Mouse (Mus musculus): Measurements from ENCODE around the gene Camk2g. TPM values are rescaled to one million over a fixed set of nuclear protein-coding genes. Genes with fewer than 3 reads are reported as not detected.
"Not testable (repeated sequence)": the region's sequence is repeated elsewhere in the genome, so short reads cannot be mapped to it uniquely, and the experiment has no call there.

The Camk2g gene
- polyA plus RNA-seq, 1 experiment = 30.1 TPM

DNA sequence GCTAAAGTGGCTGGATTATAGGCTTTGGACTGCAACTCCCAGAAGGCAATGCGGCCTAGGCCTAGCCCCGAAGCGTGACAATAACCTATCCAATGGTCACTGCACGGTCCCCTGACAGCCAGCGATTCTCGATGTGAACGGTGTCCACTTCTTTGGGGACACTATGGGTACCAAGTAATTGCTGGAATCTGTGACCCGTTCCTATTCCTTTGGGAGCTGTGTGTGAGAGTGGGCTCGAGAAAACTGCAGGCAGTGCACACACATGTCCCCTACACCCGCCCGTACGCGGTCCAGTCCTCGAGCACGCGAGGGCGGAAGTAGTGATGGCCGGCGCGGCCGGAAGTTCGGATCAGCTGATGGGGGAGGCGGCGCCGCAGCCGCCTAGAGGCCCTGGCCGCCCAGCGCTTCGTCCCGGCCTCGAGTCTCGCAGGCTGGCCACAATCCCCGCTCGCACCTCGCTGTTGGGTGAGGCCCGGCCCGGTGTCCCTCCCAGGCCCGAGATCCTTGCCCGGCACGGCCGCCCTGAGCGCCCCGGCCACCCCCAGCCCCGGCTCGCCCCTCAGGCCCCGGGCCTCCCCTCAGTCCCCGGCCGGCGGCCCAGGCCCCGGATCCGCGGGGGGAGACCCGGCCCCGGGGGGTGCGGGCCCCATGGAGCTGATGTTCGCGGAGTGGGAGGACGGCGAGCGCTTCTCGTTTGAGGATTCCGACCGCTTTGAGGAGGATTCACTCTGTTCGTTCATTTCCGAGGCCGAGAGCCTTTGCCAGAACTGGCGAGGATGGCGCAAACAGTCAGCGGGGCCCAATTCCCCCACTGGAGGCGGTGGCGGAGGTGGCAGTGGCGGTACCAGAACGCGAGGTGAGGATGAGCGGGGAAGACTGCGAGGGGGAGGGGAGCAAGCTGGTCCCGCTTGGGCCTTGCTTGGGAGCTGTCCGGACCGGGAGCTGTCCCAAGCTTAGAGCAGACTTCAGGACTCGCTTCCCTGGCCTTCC, 86.4 kb downstream of the Camk2g start, which contains the start of gene Zswim8:
Zswim8 (plus strand) TSS at position 352 of the 990 bp plus-strand sequence.
- no peak within 1 kb of the TSS for H3K27ac ChIP-seq (ENCODE audit: insufficient read depth, low read length)
- peak within 1 kb of the TSS; percentile 75 for H3K4me3 ChIP-seq (ENCODE audit: low read depth, low read length)
- H3K4me1 ChIP-seq (ENCODE audit: control insufficient read depth, insufficient read depth, low read length) = no peaks in the 10 kb centered on the region
- H3K9me3 ChIP-seq (replicated peaks; ENCODE audit: control insufficient read depth, insufficient read depth, low read length, poor library complexity, severe bottlenecking) = no peaks in the 10 kb centered on the region
- no peaks in the 10 kb centered on the region for H3K27me3 ChIP-seq (ENCODE audit: control insufficient read depth, insufficient read depth, low read length, poor library complexity, severe bottlenecking)
- no peaks in the 10 kb centered on the region for H3K36me3 ChIP-seq (ENCODE audit: control insufficient read depth, insufficient read depth, low read length, poor library complexity, severe bottlenecking)
- TF ChIP-seq EP300 (IDR thresholded peaks at IDR 0.05; ENCODE audit: insufficient read depth, low read depth, low read length) (no peak), CTCF (IDR thresholded peaks at IDR 0.05; ENCODE audit: low read depth, low read length) (no peak), POLR2A (IDR thresholded peaks at IDR 0.05; ENCODE audit: insufficient read depth, low read length) (no peak)
- H3K9ac ChIP-seq (ENCODE audit: low read depth, poor library complexity, severe bottlenecking) = peak within 1 kb of the TSS; percentile 75

DNA sequence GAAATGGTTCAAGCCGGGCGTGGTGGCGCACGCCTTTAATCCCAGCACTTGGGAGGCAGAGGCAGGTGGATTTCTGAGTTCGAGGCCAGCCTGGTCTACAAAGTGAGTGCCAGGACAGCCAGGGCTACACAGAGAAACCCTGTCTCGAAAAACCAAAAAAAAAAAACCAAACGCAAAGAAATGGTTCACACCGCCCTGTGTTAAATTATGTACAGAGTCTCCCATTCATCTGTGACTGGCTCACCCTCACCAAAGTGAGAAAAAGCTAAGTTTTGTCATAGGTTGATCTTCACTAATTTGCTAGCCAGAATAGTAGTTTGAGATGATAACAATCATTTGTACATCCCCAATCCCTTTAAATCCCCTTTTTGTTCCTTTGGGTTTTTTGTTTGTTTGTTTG, 90.4 kb downstream of the Camk2g start:
- peak overlapping the region; percentile 96 for H3K4me3 ChIP-seq (ENCODE audit: low read depth, low read length)
- not testable (repeated sequence) for H3K4me1 ChIP-seq (ENCODE audit: control insufficient read depth, insufficient read depth, low read length); H3K27me3 ChIP-seq (ENCODE audit: control insufficient read depth, insufficient read depth, low read length, poor library complexity, severe bottlenecking); H3K9me3 ChIP-seq (replicated peaks; ENCODE audit: control insufficient read depth, insufficient read depth, low read length, poor library complexity, severe bottlenecking); H3K36me3 ChIP-seq (ENCODE audit: control insufficient read depth, insufficient read depth, low read length, poor library complexity, severe bottlenecking)
- H3K27ac ChIP-seq (ENCODE audit: insufficient read depth, low read length) = peak overlapping the region; percentile 83
- H3K9ac ChIP-seq (ENCODE audit: low read depth, poor library complexity, severe bottlenecking) = peak overlapping the region; percentile 90

GRCm38 (mm10) chr14:20702741-20703381, 91.0 kb downstream of the Camk2g start, which contains the start of gene Chchd1:
Gene Chchd1 (plus strand): TSS chr14:20703006.
- H3K4me1 ChIP-seq (ENCODE audit: control insufficient read depth, insufficient read depth, low read length) = peaks cover 2% of the 10 kb centered on the region
- H3K36me3 ChIP-seq (ENCODE audit: control insufficient read depth, insufficient read depth, low read length, poor library complexity, severe bottlenecking) = peaks cover 8% of the 10 kb centered on the region; the same call in 1 of the 2 replicates
- TF ChIP-seq EP300 (IDR thresholded peaks at IDR 0.05; ENCODE audit: insufficient read depth, low read depth, low read length) (peak; percentile 72; the same call in 1 of the 2 replicates), POLR2A (IDR thresholded peaks at IDR 0.05; ENCODE audit: insufficient read depth, low read length) (peak; percentile 68), CTCF (IDR thresholded peaks at IDR 0.05; ENCODE audit: low read depth, low read length) (no peak)
- peak within 1 kb of the TSS; percentile 83 for H3K27ac ChIP-seq (ENCODE audit: insufficient read depth, low read length)
- no peaks in the 10 kb centered on the region for H3K9me3 ChIP-seq (replicated peaks; ENCODE audit: control insufficient read depth, insufficient read depth, low read length, poor library complexity, severe bottlenecking)
- H3K9ac ChIP-seq (ENCODE audit: low read depth, poor library complexity, severe bottlenecking) = peak within 1 kb of the TSS; percentile 90
- H3K27me3 ChIP-seq (ENCODE audit: control insufficient read depth, insufficient read depth, low read length, poor library complexity, severe bottlenecking) = no peaks in the 10 kb centered on the region
- H3K4me3 ChIP-seq (ENCODE audit: low read depth, low read length) = peak within 1 kb of the TSS; percentile 96

DNA sequence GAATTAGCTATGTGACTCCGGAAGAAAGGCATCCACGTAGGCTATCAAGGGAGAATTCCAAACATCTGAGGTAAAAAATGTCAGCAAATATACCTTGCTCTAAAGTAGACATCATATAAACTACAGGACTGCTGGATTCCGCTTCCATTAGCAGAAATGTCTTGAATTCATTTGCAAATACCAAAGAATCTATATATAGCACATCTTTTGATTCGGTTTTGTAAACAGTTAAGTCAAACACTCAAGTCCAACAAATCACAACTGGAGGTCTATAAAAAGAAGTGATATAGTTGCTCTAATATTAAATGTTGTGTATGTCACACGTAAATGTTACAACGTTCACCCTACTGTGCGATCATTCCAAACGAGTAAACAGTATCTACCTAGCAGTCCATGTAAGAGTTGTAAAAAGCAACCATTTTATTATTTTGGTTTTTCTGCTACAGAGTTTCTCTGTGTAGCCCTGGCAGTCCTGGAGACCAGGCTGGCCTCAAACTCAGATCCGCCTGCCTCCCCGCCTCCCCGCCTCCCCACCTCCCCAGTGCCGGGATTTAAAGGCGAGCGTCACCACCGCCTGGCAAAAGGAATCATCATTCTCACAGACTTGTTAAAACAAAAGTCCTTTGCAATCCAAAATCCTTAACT, 91.7 kb downstream of the Camk2g start:
- no peak for TF ChIP-seq EP300 (IDR thresholded peaks at IDR 0.05; ENCODE audit: insufficient read depth, low read depth, low read length)
- TF ChIP-seq CTCF (IDR thresholded peaks at IDR 0.05; ENCODE audit: low read depth, low read length) = no peak
- no peak for TF ChIP-seq POLR2A (IDR thresholded peaks at IDR 0.05; ENCODE audit: insufficient read depth, low read length)
- peak overlapping the region; percentile 52 for H3K27ac ChIP-seq (ENCODE audit: insufficient read depth, low read length)
- H3K4me1 ChIP-seq (ENCODE audit: control insufficient read depth, insufficient read depth, low read length) = peaks cover 2% of the 10 kb centered on the region
- H3K36me3 ChIP-seq (ENCODE audit: control insufficient read depth, insufficient read depth, low read length, poor library complexity, severe bottlenecking) = peaks cover 8% of the 10 kb centered on the region; the same call in 1 of the 2 replicates
- no peaks in the 10 kb centered on the region for H3K27me3 ChIP-seq (ENCODE audit: control insufficient read depth, insufficient read depth, low read length, poor library complexity, severe bottlenecking)
- H3K9ac ChIP-seq (ENCODE audit: low read depth, poor library complexity, severe bottlenecking) = peak overlapping the region; percentile 90
- no peaks in the 10 kb centered on the region for H3K9me3 ChIP-seq (replicated peaks; ENCODE audit: control insufficient read depth, insufficient read depth, low read length, poor library complexity, severe bottlenecking)
- H3K4me3 ChIP-seq (ENCODE audit: low read depth, low read length) = peak overlapping the region; percentile 96

DNA sequence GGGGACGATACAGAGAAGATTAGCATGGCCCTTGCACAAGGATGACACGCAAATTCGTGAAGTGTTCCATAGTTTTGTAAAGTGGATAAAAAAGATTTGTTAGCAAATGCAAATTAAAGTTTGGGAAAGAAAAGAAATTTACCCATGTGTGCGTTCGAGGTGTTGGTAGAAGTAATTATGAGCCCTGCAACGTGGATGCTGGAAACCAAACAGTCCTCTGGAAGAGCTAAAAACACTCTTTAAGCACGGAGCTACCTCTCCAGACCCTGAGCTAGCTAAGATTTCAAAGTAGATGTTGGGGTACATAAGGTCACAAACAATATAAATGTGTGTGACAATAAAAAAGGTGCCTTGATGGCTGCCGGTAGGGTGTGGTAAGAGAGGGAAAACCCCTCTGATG, 92.3 kb downstream of the Camk2g start:
- Histone ChIP-seq H3K4me1 (ENCODE audit: control insufficient read depth, insufficient read depth, low read length) (peaks cover 2% of the 10 kb centered on the region), H3K27ac (ENCODE audit: insufficient read depth, low read length) (peak overlapping the region; percentile 52; the same call in 1 of the 2 replicates), H3K9ac (ENCODE audit: low read depth, poor library complexity, severe bottlenecking) (peak overlapping the region; percentile 90), H3K4me3 (ENCODE audit: low read depth, low read length) (peak overlapping the region; percentile 16; the same call in 1 of the 2 replicates), H3K36me3 (ENCODE audit: control insufficient read depth, insufficient read depth, low read length, poor library complexity, severe bottlenecking) (peaks cover 8% of the 10 kb centered on the region; the same call in 1 of the 2 replicates), H3K9me3 (replicated peaks; ENCODE audit: control insufficient read depth, insufficient read depth, low read length, poor library complexity, severe bottlenecking) (no peaks in the 10 kb centered on the region), H3K27me3 (ENCODE audit: control insufficient read depth, insufficient read depth, low read length, poor library complexity, severe bottlenecking) (no peaks in the 10 kb centered on the region)
- no peak for TF ChIP-seq POLR2A (IDR thresholded peaks at IDR 0.05; ENCODE audit: insufficient read depth, low read length)
- TF ChIP-seq EP300 (IDR thresholded peaks at IDR 0.05; ENCODE audit: insufficient read depth, low read depth, low read length) = no peak
- TF ChIP-seq CTCF (IDR thresholded peaks at IDR 0.05; ENCODE audit: low read depth, low read length) = no peak
